Mouse (Mus musculus): Measurements from ENCODE around the gene Wfdc6b. TPM values are rescaled to one million over a fixed set of nuclear protein-coding genes. Genes with fewer than 3 reads are reported as not detected.

Wfdc6b gene
- polyA plus RNA-seq, 1 experiment from 2014 or later: not detected

- H3K4me3 ChIP-seq (ENCODE audit: low read depth, low read length): no peak overlapping the region
- no peaks in the 10 kb centered on the region for H3K4me1 ChIP-seq (ENCODE audit: control insufficient read depth, low read depth, low read length)
- H3K4me2 ChIP-seq (ENCODE audit: low read depth, low read length): no peak overlapping the region
- no peak overlapping the region for H3K27ac ChIP-seq (ENCODE audit: low read length)
- no peaks in the 10 kb centered on the region for H3K9me3 ChIP-seq (replicated peaks; ENCODE audit: control insufficient read depth, low read length)
- H3K27me3 ChIP-seq (ENCODE audit: control insufficient read depth, insufficient read depth, low read depth, low read length): no peaks in the 10 kb centered on the region
- H3K9ac ChIP-seq (ENCODE audit: low read depth, low read length): no peak overlapping the region
- H3K36me3 ChIP-seq (ENCODE audit: control insufficient read depth, insufficient read depth): no peaks in the 10 kb centered on the region
- ATAC-seq (ENCODE audit: low read depth): no peak
- 70% methylated on average over 3 of the region's 3 CpGs for WGBS (ENCODE audit: insufficient replicate concordance)
Observed at GRCm38 (mm10) chr2:164603482-164603881, 9.8 kb upstream of the Wfdc6b start.

GRCm38 (mm10) chr2:164604411-164604810 is 8.9 kb upstream of the Wfdc6b start:
- WGBS (ENCODE audit: insufficient replicate concordance): 71% methylated on average over 8 of the region's 8 CpGs
- Histone ChIP-seq H3K4me2 (ENCODE audit: low read depth, low read length) (no peak overlapping the region), H3K27ac (ENCODE audit: low read length) (no peak overlapping the region), H3K9me3 (replicated peaks; ENCODE audit: control insufficient read depth, low read length) (no peaks in the 10 kb centered on the region), H3K4me1 (ENCODE audit: control insufficient read depth, low read depth, low read length) (no peaks in the 10 kb centered on the region), H3K27me3 (ENCODE audit: control insufficient read depth, insufficient read depth, low read depth, low read length) (no peaks in the 10 kb centered on the region), H3K36me3 (ENCODE audit: control insufficient read depth, insufficient read depth) (no peaks in the 10 kb centered on the region), H3K9ac (ENCODE audit: low read depth, low read length) (no peak overlapping the region), H3K4me3 (ENCODE audit: low read depth, low read length) (no peak overlapping the region)
- ATAC-seq (ENCODE audit: low read depth): no peak

- WGBS (ENCODE audit: insufficient replicate concordance): 61% methylated on average over 6 of the region's 6 CpGs
- Histone ChIP-seq H3K27me3 (ENCODE audit: control insufficient read depth, insufficient read depth, low read depth, low read length) (no peaks in the 10 kb centered on the region), H3K27ac (ENCODE audit: low read length) (no peak overlapping the region), H3K4me3 (ENCODE audit: low read depth, low read length) (no peak overlapping the region), H3K4me2 (ENCODE audit: low read depth, low read length) (no peak overlapping the region), H3K4me1 (ENCODE audit: control insufficient read depth, low read depth, low read length) (no peaks in the 10 kb centered on the region), H3K9me3 (replicated peaks; ENCODE audit: control insufficient read depth, low read length) (no peaks in the 10 kb centered on the region), H3K36me3 (ENCODE audit: control insufficient read depth, insufficient read depth) (no peaks in the 10 kb centered on the region), H3K9ac (ENCODE audit: low read depth, low read length) (no peak overlapping the region)
- ATAC-seq (ENCODE audit: low read depth): no peak
Observed at GRCm38 (mm10) chr2:164608781-164609180, 4.5 kb upstream of the Wfdc6b start.

GRCm38 (mm10) chr2:164615386-164615785 is 2.1 kb downstream of the Wfdc6b start:
- WGBS (ENCODE audit: insufficient replicate concordance): 65% methylated on average over 3 of the region's 3 CpGs
- Histone ChIP-seq H3K9me3 (replicated peaks; ENCODE audit: control insufficient read depth, low read length) (no peaks in the 10 kb centered on the region), H3K4me1 (ENCODE audit: control insufficient read depth, low read depth, low read length) (no peaks in the 10 kb centered on the region), H3K36me3 (ENCODE audit: control insufficient read depth, insufficient read depth) (no peaks in the 10 kb centered on the region), H3K27ac (ENCODE audit: low read length) (no peak overlapping the region), H3K4me3 (ENCODE audit: low read depth, low read length) (no peak overlapping the region), H3K9ac (ENCODE audit: low read depth, low read length) (no peak overlapping the region), H3K4me2 (ENCODE audit: low read depth, low read length) (no peak overlapping the region), H3K27me3 (ENCODE audit: control insufficient read depth, insufficient read depth, low read depth, low read length) (no peaks in the 10 kb centered on the region)
- ATAC-seq (ENCODE audit: low read depth): no peak

- no peaks in the 10 kb centered on the region for H3K9me3 ChIP-seq (replicated peaks; ENCODE audit: control insufficient read depth, low read length)
- no peaks in the 10 kb centered on the region for H3K36me3 ChIP-seq (ENCODE audit: control insufficient read depth, insufficient read depth)
- no peak for ATAC-seq (ENCODE audit: low read depth)
- no peaks in the 10 kb centered on the region for H3K27me3 ChIP-seq (ENCODE audit: control insufficient read depth, insufficient read depth, low read depth, low read length)
- 66% methylated on average over 5 of the region's 5 CpGs for WGBS (ENCODE audit: insufficient replicate concordance)
- H3K4me3 ChIP-seq (ENCODE audit: low read depth, low read length): no peak overlapping the region
- H3K27ac ChIP-seq (ENCODE audit: low read length): no peak overlapping the region
- no peak overlapping the region for H3K4me2 ChIP-seq (ENCODE audit: low read depth, low read length)
- H3K9ac ChIP-seq (ENCODE audit: low read depth, low read length): no peak overlapping the region
- no peaks in the 10 kb centered on the region for H3K4me1 ChIP-seq (ENCODE audit: control insufficient read depth, low read depth, low read length)
Observed at GRCm38 (mm10) chr2:164619050-164619449, 5.7 kb downstream of the Wfdc6b start.

GRCm38 (mm10) chr2:164621775-164622174 is 8.5 kb downstream of the Wfdc6b start:
- no peaks in the 10 kb centered on the region for H3K9me3 ChIP-seq (replicated peaks; ENCODE audit: control insufficient read depth, low read length)
- H3K9ac ChIP-seq (ENCODE audit: low read depth, low read length): no peak overlapping the region
- H3K4me2 ChIP-seq (ENCODE audit: low read depth, low read length): no peak overlapping the region
- WGBS (ENCODE audit: insufficient replicate concordance): 52% methylated on average over 4 of the region's 4 CpGs
- no peak overlapping the region for H3K4me3 ChIP-seq (ENCODE audit: low read depth, low read length)
- H3K27me3 ChIP-seq (ENCODE audit: control insufficient read depth, insufficient read depth, low read depth, low read length): no peaks in the 10 kb centered on the region
- no peak for ATAC-seq (ENCODE audit: low read depth)
- H3K36me3 ChIP-seq (ENCODE audit: control insufficient read depth, insufficient read depth): no peaks in the 10 kb centered on the region
- no peak overlapping the region for H3K27ac ChIP-seq (ENCODE audit: low read length)
- H3K4me1 ChIP-seq (ENCODE audit: control insufficient read depth, low read depth, low read length): no peaks in the 10 kb centered on the region

- no peaks in the 10 kb centered on the region for H3K36me3 ChIP-seq (ENCODE audit: control insufficient read depth, insufficient read depth)
- no peak overlapping the region for H3K27ac ChIP-seq (ENCODE audit: low read length)
- H3K4me2 ChIP-seq (ENCODE audit: low read depth, low read length): no peak overlapping the region
- H3K27me3 ChIP-seq (ENCODE audit: control insufficient read depth, insufficient read depth, low read depth, low read length): no peaks in the 10 kb centered on the region
- 72% methylated on average over 9 of the region's 9 CpGs for WGBS (ENCODE audit: insufficient replicate concordance)
- H3K9ac ChIP-seq (ENCODE audit: low read depth, low read length): no peak overlapping the region
- no peaks in the 10 kb centered on the region for H3K9me3 ChIP-seq (replicated peaks; ENCODE audit: control insufficient read depth, low read length)
- no peak for ATAC-seq (ENCODE audit: low read depth)
- H3K4me3 ChIP-seq (ENCODE audit: low read depth, low read length): no peak overlapping the region
- H3K4me1 ChIP-seq (ENCODE audit: control insufficient read depth, low read depth, low read length): no peaks in the 10 kb centered on the region
Observed at GRCm38 (mm10) chr2:164635266-164635665, 21.9 kb downstream of the Wfdc6b start.

GRCm38 (mm10) chr2:164638696-164639095 is 25.4 kb downstream of the Wfdc6b start, which contains the start of gene Wfdc16:
Gene Wfdc16 (minus strand): TSS chr2:164638796.
- no peaks in the 10 kb centered on the region for H3K4me1 ChIP-seq (ENCODE audit: control insufficient read depth, low read depth, low read length)

GRCm38 (mm10) chr2:164641129-164641528 is 27.8 kb downstream of the Wfdc6b start:
- ATAC-seq (ENCODE audit: low read depth): no peak
- no peak overlapping the region for H3K9ac ChIP-seq (ENCODE audit: low read depth, low read length)
- no peaks in the 10 kb centered on the region for H3K4me1 ChIP-seq (ENCODE audit: control insufficient read depth, low read depth, low read length)
- H3K27ac ChIP-seq (ENCODE audit: low read length): no peak overlapping the region
- WGBS (ENCODE audit: insufficient replicate concordance): 23% methylated on average over 7 of the region's 7 CpGs
- no peaks in the 10 kb centered on the region for H3K36me3 ChIP-seq (ENCODE audit: control insufficient read depth, insufficient read depth)
- H3K27me3 ChIP-seq (ENCODE audit: control insufficient read depth, insufficient read depth, low read depth, low read length): no peaks in the 10 kb centered on the region
- no peak overlapping the region for H3K4me2 ChIP-seq (ENCODE audit: low read depth, low read length)
- H3K9me3 ChIP-seq (replicated peaks; ENCODE audit: control insufficient read depth, low read length): no peaks in the 10 kb centered on the region
- H3K4me3 ChIP-seq (ENCODE audit: low read depth, low read length): no peak overlapping the region

More at GRCm38 (mm10) chr2:164638696-164639095, 25.4 kb downstream of the Wfdc6b start, which contains the start of gene Wfdc16:
- no peaks in the 10 kb centered on the region for H3K27me3 ChIP-seq (ENCODE audit: control insufficient read depth, insufficient read depth, low read depth, low read length)
- no peak within 1 kb of the TSS for H3K4me3 ChIP-seq (ENCODE audit: low read depth, low read length)
- no peak within 1 kb of the TSS for H3K4me2 ChIP-seq (ENCODE audit: low read depth, low read length)
- ATAC-seq (ENCODE audit: low read depth): no peak
- no peak within 1 kb of the TSS for H3K27ac ChIP-seq (ENCODE audit: low read length)
- no peaks in the 10 kb centered on the region for H3K9me3 ChIP-seq (replicated peaks; ENCODE audit: control insufficient read depth, low read length)
- WGBS (ENCODE audit: insufficient replicate concordance): 55% methylated on average over 3 of the region's 3 CpGs
- H3K9ac ChIP-seq (ENCODE audit: low read depth, low read length): no peak within 1 kb of the TSS
- no peaks in the 10 kb centered on the region for H3K36me3 ChIP-seq (ENCODE audit: control insufficient read depth, insufficient read depth)
